Mouse (Mus musculus): ENCODE measurements around the gene Bcl2l13. TPM values are rescaled to one million over a fixed set of nuclear protein-coding genes. Genes with fewer than 3 reads are reported as not detected.
A peak's percentile ranks its signal among the peaks of the same experiment; 100 is the strongest.

Gene Bcl2l13
- total RNA-seq, 1 experiment: 19.5 TPM

- TF ChIP-seq ZC3H11A (IDR thresholded peaks at IDR 0.05; ENCODE audit: borderline replicate concordance, low read depth, low read length): no peak
- no peak for TF ChIP-seq ZNF384 (IDR thresholded peaks at IDR 0.05; ENCODE audit: low read depth, low read length)
- TF ChIP-seq MAFK (IDR thresholded peaks at IDR 0.05; ENCODE audit: insufficient read depth, low read depth, low read length): no peak
- no peak for TF ChIP-seq HCFC1 (IDR thresholded peaks at IDR 0.05; ENCODE audit: borderline replicate concordance, insufficient read depth, low read length)
- no peak for TF ChIP-seq CHD2 (IDR thresholded peaks at IDR 0.05; ENCODE audit: low read depth, low read length)
- in situ Hi-C loops (cut with MboI; ENCODE audit: low sequenced_read_pairs in 2 of 2, unreplicated experiment in 2 of 2): no loop called here
Measured at GRCm38 (mm10) chr6:120930450-120931306, 94.7 kb downstream of the Bcl2l13 start.

DNA sequence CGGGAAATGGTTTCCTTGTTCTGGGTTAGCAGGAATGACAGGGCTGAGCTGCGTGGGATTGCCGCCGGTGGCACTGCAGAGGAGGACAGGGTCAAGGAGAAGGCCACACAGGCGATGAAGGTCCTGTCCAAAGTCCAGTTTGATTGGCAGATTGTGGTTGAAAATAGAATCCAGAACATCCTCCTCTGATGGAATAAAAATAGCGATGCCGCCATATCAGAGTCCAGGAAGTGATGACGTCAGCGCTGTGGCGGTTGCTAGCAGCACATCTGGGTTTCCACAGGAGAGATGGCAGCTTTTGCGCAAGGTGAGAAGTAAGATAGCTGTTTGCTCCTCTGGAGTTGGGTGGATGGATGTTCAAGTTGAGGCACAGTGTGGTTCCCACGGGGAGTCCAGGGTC lies 96.6 kb downstream of the Bcl2l13 start:
- TF ChIP-seq HCFC1 (IDR thresholded peaks at IDR 0.05; ENCODE audit: borderline replicate concordance, insufficient read depth, low read length) (no peak), ZC3H11A (IDR thresholded peaks at IDR 0.05; ENCODE audit: borderline replicate concordance, low read depth, low read length) (no peak), CHD2 (IDR thresholded peaks at IDR 0.05; ENCODE audit: low read depth, low read length) (no peak), ZNF384 (IDR thresholded peaks at IDR 0.05; ENCODE audit: low read depth, low read length) (no peak), MAFK (IDR thresholded peaks at IDR 0.05; ENCODE audit: insufficient read depth, low read depth, low read length) (0 out of 2 replicates have a peak, but pooled peaks have one; percentile 6)
- peaks cover 3% of the 10 kb centered on the region; the same call in 1 of the 2 replicates for H3K36me3 ChIP-seq (ENCODE audit: control insufficient read depth, insufficient read depth, low read length, poor library complexity, severe bottlenecking)
- H3K9me3 ChIP-seq (ENCODE audit: control insufficient read depth, insufficient read depth, low read depth, low read length): no peaks in the 10 kb centered on the region
- in situ Hi-C loops (cut with MboI; ENCODE audit: low sequenced_read_pairs in 2 of 2, unreplicated experiment in 2 of 2): no loop called here
- H3K27ac ChIP-seq (ENCODE audit: insufficient read depth, low read depth, low read length, poor library complexity, severe bottlenecking): no peak overlapping the region
- H3K4me1 ChIP-seq (ENCODE audit: control insufficient read depth in 2 of 2, insufficient read depth in 2 of 2, low read length in 2 of 2, poor library complexity in 1 of 2): no peaks in the 10 kb centered on the region
- H3K4me3 ChIP-seq (ENCODE audit: insufficient read depth in 1 of 2, low read depth in 1 of 2, low read length in 2 of 2, poor library complexity in 1 of 2, severe bottlenecking in 1 of 2): no peak overlapping the region
- H3K9ac ChIP-seq (ENCODE audit: insufficient read depth, low read depth, low read length, poor library complexity, severe bottlenecking): no peak overlapping the region
- DNase-seq (ENCODE audit: low read depth, low spot score): no peak

More at GRCm38 (mm10) chr6:120930450-120931306, 94.7 kb downstream of the Bcl2l13 start:
- no peak for DNase-seq (ENCODE audit: low read depth, low spot score)
- H3K9ac ChIP-seq (ENCODE audit: insufficient read depth, low read depth, low read length, poor library complexity, severe bottlenecking): no peak overlapping the region
- H3K36me3 ChIP-seq (ENCODE audit: control insufficient read depth, insufficient read depth, low read length, poor library complexity, severe bottlenecking): peaks cover 3% of the 10 kb centered on the region; the same call in 1 of the 2 replicates
- H3K4me1 ChIP-seq (ENCODE audit: control insufficient read depth in 2 of 2, insufficient read depth in 2 of 2, low read length in 2 of 2, poor library complexity in 1 of 2): no peaks in the 10 kb centered on the region
- no peak overlapping the region for H3K27ac ChIP-seq (ENCODE audit: insufficient read depth, low read depth, low read length, poor library complexity, severe bottlenecking)
- no peak overlapping the region for H3K4me3 ChIP-seq (ENCODE audit: insufficient read depth in 1 of 2, low read depth in 1 of 2, low read length in 2 of 2, poor library complexity in 1 of 2, severe bottlenecking in 1 of 2)
- H3K9me3 ChIP-seq (ENCODE audit: control insufficient read depth, insufficient read depth, low read depth, low read length): no peaks in the 10 kb centered on the region

GRCm38 (mm10) chr6:120933670-120934069 lies 97.7 kb downstream of the Bcl2l13 start:
- peaks cover 0 to 7% of the 10 kb centered on the region in 2 experiments; a peak in 2 of 4 replicates for H3K4me1 ChIP-seq (ENCODE audit: control insufficient read depth in 2 of 2, insufficient read depth in 2 of 2, low read length in 2 of 2, poor library complexity in 1 of 2)
- in situ Hi-C loops (cut with MboI; ENCODE audit: low sequenced_read_pairs in 2 of 2, unreplicated experiment in 2 of 2): no loop called here
- H3K27ac ChIP-seq (ENCODE audit: insufficient read depth, low read depth, low read length, poor library complexity, severe bottlenecking): no peak overlapping the region
- H3K4me3 ChIP-seq (ENCODE audit: insufficient read depth in 1 of 2, low read depth in 1 of 2, low read length in 2 of 2, poor library complexity in 1 of 2, severe bottlenecking in 1 of 2): no peak overlapping the region
- H3K36me3 ChIP-seq (ENCODE audit: control insufficient read depth, insufficient read depth, low read length, poor library complexity, severe bottlenecking): peaks cover 3% of the 10 kb centered on the region; the same call in 1 of the 2 replicates
- H3K9me3 ChIP-seq (ENCODE audit: control insufficient read depth, insufficient read depth, low read depth, low read length): no peaks in the 10 kb centered on the region
- DNase-seq (ENCODE audit: low read depth, low spot score): no peak
- no peak overlapping the region for H3K9ac ChIP-seq (ENCODE audit: insufficient read depth, low read depth, low read length, poor library complexity, severe bottlenecking)
- TF ChIP-seq ZNF384 (IDR thresholded peaks at IDR 0.05; ENCODE audit: low read depth, low read length) (no peak), ZC3H11A (IDR thresholded peaks at IDR 0.05; ENCODE audit: borderline replicate concordance, low read depth, low read length) (no peak), CHD2 (IDR thresholded peaks at IDR 0.05; ENCODE audit: low read depth, low read length) (no peak), HCFC1 (IDR thresholded peaks at IDR 0.05; ENCODE audit: borderline replicate concordance, insufficient read depth, low read length) (no peak), MAFK (IDR thresholded peaks at IDR 0.05; ENCODE audit: insufficient read depth, low read depth, low read length) (no peak)

GRCm38 (mm10) chr6:120934176-120934575 lies 98.2 kb downstream of the Bcl2l13 start:
- in situ Hi-C loops (cut with MboI; ENCODE audit: low sequenced_read_pairs in 2 of 2, unreplicated experiment in 2 of 2): no loop called here
- Histone ChIP-seq H3K9me3 (ENCODE audit: control insufficient read depth, insufficient read depth, low read depth, low read length) (no peaks in the 10 kb centered on the region), H3K4me1 (ENCODE audit: control insufficient read depth in 2 of 2, insufficient read depth in 2 of 2, low read length in 2 of 2, poor library complexity in 1 of 2) (peaks cover 0 to 7% of the 10 kb centered on the region in 2 experiments; a peak in 2 of 4 replicates), H3K27ac (ENCODE audit: insufficient read depth, low read depth, low read length, poor library complexity, severe bottlenecking) (no peak overlapping the region), H3K4me3 (ENCODE audit: insufficient read depth in 1 of 2, low read depth in 1 of 2, low read length in 2 of 2, poor library complexity in 1 of 2, severe bottlenecking in 1 of 2) (no peak overlapping the region), H3K36me3 (ENCODE audit: control insufficient read depth, insufficient read depth, low read length, poor library complexity, severe bottlenecking) (peaks cover 3% of the 10 kb centered on the region; the same call in 1 of the 2 replicates), H3K9ac (ENCODE audit: insufficient read depth, low read depth, low read length, poor library complexity, severe bottlenecking) (no peak overlapping the region)
- TF ChIP-seq ZNF384 (IDR thresholded peaks at IDR 0.05; ENCODE audit: low read depth, low read length): no peak
- TF ChIP-seq HCFC1 (IDR thresholded peaks at IDR 0.05; ENCODE audit: borderline replicate concordance, insufficient read depth, low read length): no peak
- TF ChIP-seq ZC3H11A (IDR thresholded peaks at IDR 0.05; ENCODE audit: borderline replicate concordance, low read depth, low read length): no peak
- no peak for TF ChIP-seq CHD2 (IDR thresholded peaks at IDR 0.05; ENCODE audit: low read depth, low read length)
- no peak for TF ChIP-seq MAFK (IDR thresholded peaks at IDR 0.05; ENCODE audit: insufficient read depth, low read depth, low read length)
- DNase-seq (ENCODE audit: low read depth, low spot score): no peak
